Mouse (Mus musculus) adipocyte (in vitro differentiated cells): Measurements from ENCODE around the gene Msantd3.

ENCODE experiments used
- DNase-seq: peaks from one replicate; pipeline ENCODE4 v3.0.0-alpha.2; 2016; ENCODE audit warnings: low spot score

The Msantd3 gene

DNA sequence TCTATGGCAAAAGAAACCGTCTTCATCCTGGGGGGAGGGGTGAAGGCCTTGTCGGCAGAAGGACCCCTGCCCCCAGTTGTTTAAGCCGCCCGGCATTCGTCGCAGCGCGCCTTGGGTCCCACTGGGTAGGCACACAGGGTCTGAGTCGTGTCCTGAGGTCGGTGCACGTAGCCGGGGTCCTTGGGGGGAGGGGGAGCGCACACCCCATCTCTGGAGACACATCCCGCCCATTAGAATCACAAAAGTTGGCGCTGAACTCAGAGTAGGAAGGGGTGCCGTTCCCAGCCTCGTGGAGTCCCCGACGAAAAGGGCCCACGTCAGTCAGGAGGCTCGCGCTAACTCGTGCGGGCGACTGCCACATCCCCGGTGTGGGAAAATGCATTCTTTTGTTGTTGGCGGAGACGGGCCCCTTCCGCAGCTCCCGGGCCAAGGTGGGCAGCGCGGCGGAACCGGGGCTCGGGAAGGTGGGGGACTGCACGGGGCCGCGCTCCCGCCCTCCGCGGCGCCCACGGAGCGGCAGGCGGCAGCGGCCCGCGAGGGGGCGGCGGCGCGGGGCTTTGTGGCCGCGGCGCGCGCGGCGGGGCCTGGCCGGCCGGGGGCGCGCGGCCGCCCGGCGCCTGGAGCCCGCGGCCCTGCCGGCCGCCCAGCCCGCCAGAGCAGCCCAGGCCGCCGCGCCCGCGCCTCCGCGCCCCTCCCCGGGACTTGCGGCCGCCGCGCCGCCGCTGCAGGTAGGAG, at the start of gene Msantd3:
Gene Msantd3, plus strand, starts transcription at position 95 of the 735 bp plus-strand sequence.
- peak; percentile 38 for DNase-seq

DNA sequence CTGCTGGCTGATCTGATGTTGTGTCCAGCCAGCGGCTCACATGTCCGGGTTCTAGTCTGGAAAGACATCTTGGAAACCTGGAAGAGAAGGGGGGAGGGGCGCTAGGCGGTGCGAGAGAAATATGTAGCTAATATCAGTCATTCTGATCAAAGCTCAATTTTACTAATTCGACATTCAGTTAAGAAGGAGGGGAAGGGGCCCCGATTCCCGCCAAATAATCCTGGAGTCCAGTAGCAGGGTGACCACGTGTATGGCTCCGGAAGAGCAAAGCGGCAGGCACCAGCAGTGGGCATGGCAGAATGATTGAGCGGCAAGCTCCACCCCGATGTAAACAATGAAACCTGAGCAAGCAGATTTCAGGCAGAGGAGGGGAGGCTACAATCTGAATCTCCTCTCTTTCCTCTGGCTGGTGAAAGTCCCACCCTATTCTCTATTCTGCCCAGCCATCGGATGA, 48.4 kb upstream of the Msantd3 start:
- DNase-seq = no peak

DNA sequence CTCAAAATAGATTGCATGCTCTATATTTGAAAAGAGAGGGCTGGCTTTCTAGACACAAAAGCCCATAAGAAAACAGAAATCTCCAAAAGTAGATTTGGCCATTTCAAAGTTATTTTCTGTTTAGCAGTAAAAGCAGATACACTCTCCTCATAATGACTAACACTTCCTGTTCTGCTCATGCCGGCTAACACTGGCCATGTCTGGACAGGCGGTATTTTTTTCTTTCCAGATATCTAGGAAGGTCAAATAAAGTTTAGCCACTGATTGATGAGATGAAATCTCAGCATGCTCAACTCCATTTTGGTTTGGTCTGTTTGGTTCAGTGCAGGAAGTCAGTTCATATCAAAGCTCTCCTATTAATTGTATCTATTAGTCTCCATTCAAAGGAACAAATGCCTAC, 47.2 kb upstream of the Msantd3 start:
- no peak for DNase-seq

DNA sequence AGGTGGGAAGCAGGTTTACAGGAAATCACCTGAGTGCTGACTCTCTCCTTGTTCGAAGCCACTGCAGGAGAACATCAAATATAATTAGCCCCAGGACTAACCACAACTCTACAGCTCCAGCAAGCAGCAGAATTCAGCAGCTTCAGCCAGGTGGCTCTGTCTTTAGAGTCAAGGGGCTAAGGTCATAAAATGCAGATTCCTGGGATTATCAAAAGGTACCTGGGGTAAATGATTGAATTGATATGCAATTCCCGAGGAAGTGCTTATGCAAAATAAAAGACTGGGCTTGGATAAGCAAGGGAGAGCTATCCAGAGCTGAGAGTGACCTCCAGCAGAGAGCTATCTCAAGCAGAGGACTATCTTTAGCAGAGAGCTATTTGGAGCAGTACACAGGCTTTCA, 28.9 kb upstream of the Msantd3 start:
- DNase-seq = no peak

DNA sequence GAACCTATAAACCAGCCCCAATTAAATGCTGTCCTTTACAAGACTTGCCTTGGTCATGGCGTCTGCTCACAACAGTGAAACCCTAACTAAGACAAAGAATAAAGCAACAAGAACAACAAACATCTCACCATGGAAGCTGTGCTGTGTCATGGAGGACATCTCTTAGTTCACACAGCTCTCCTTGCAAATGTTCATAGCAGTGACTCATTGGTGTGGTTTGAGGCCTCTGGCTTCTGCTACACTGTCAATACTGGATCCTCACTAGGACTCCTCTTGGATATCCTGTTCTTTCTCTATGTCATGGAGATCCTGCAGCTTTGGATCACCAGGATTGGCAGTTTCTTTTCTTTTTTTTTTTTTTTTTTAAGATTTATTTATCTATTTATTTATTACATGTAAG, 10.2 kb upstream of the Msantd3 start:
- no peak for DNase-seq

DNA sequence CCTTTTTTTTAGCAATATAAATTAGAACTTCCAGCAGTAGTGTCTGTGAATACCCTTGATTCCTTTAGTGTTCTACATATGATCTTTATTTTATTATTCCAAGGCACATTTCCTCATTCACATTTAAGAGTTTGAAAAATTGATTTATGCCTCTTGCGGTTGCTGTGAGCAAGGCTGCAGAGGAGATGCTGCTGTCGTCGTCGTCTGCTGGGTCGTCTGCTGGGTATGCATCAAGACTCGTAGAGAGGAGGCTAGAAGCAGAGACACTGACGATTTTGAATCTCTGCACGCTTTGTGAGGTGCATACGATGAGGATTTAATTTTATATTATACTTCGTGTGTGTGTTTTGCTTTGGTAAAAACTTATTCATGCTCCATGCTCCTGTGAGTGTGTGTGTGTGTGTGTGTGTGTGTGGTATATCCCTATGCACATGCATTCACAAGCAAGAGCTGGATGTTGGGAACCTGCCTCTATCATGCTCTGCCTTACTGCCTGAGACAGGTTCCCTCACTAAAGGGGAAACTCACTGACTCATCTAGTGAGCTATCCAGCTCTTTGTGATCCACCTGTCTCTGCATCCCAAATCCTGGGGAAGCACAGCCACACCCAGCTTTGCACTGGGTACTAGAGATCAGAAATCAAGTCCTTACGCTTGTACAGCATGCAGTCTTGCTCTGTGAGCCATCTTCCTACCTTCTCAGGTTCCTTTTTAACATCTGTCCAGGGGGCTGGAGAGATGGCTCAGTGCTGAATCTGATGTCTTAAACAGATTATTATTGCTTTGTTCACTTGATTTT, 7.7 kb upstream of the Msantd3 start:
- DNase-seq = no peak

DNA sequence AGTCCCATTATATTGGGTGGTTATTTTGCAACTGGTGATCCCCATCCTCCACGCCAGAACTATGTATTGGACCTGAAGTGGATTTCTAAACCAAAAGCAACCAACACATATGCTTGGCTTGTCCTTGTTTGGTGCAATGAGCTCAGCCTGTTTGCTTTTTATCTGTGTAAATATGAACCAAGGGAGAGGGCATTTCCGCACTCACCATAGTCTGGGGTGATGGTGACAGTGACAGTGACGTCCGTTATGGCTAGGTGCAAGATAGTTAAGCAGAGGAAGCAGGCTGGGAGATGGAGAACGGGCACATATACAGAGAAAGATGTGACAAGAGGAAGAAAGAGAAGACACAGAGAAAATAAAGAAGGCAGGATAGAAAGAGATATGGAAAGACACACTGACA, 3.5 kb upstream of the Msantd3 start:
- no peak for DNase-seq

DNA sequence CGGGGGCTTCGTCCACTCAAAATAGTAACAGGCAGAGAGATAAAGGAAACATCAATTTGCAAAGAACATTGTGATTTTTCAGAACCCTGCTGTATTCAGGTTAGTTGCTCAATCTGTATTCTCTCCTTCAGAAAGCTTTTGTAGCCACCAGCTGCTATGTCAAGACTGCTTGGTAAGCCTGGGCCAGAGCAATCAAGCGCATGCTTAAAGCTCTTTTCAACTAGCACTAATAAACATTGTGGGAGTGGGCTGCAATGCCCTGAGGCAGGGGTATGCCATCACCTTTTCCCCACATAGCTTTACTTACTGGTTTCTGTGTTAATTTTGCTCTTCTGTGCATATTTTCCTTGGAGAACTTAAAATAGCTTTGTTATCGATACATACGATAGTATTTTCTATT, 2.7 kb upstream of the Msantd3 start:
- DNase-seq = no peak

DNA sequence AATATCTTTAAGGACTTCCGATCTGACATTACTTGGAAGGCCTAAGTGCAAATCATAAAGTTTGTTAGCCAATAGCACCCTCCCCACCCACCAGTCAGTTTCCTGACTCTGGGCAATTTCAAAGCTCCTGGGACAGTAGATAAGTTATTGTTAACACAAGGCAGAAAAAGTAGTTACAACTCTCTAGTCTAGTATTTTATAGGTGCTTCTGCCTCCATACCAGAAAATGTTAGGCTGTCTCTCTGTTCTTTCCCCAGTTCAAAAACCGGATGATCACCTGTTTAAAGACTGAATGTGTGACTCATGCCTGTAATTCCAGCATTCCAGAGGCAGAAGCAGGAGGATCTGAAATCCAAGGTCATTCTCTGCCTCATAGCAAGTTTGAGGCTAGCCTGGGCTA, 1.2 kb upstream of the Msantd3 start:
- no peak for DNase-seq

DNA sequence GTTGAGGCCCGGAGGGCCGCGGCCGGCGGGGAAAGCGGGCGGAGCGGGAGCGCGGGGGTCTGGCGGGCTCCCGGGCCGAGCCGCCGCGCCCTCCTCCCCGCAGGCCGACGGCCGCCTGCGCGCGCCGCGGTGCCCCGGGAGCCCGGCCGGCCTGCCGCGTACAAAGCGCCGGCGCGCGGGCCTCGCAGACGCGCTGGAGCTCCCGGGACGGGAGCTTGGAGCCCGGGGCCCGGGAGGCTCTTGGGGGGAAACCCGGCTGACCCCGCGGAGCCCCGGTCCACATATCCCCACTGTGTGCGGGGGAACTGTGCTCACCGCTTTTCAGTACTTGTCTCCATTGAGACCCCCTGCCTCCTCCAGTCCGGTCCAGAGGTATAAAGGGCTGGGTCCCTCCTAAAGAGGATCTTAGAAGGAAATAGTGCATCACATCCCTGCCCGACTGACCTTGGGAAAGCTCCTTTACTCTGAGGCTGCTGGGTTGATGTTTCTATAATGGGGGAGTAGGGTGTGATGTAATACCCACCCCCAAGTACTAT, 909 bp downstream of the Msantd3 start:
- peak; percentile 44 for DNase-seq

DNA sequence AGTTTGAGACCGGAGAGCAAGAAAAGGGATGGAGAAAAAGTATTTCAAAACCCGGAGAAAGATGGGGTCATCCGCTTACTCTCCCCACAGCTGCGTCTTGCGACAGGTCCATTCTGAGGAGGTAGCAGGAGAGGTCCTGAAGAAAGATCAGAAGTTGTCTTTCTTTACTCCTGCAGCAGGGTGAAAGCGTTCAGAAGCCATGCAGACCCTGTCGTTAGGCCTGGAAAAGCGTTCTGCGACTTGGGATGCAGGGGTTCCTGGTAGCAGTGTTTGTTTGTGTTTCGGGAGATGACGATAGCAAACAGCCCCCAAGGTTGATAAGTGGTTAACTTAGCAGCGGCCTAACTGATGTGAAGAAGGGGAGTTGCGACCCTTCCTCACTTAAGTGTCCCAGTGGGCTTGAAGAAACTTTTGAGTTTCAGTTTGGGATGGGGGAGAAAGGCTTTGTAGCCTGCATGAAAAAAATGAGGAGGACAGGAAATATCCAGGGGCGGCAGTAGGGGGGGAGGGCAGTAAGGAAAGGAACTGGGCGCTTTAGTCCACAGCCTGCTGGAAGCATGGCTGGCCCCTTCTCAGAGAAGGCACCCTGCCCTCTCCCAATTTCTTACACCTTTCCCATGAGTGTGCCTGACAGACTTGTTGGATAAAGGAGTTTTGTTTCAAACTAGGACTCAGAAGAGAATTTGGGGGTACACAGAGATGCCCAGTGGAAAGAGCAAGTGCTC, 2.0 kb downstream of the Msantd3 start:
- DNase-seq = peak; percentile 18

DNA sequence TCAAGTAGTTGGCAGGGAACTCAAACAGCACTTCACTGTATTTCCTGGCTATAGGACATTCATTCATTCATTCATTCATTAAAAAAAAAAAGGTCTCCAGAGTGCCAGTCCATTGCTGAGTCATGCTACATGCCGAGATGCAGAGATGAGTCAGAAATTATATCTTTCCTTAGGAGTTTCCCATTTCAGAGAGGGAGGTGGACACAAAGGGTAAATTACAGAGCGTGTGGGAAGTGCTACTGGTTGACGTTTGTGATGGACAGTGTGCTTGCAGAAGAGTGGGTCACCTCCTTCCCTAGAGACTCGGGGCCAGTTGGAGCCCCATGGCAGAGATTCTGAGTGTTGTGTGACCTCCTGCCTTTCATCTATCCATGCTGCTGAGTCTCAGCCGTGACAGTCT, 2.6 kb downstream of the Msantd3 start:
- DNase-seq = peak; percentile 22

DNA sequence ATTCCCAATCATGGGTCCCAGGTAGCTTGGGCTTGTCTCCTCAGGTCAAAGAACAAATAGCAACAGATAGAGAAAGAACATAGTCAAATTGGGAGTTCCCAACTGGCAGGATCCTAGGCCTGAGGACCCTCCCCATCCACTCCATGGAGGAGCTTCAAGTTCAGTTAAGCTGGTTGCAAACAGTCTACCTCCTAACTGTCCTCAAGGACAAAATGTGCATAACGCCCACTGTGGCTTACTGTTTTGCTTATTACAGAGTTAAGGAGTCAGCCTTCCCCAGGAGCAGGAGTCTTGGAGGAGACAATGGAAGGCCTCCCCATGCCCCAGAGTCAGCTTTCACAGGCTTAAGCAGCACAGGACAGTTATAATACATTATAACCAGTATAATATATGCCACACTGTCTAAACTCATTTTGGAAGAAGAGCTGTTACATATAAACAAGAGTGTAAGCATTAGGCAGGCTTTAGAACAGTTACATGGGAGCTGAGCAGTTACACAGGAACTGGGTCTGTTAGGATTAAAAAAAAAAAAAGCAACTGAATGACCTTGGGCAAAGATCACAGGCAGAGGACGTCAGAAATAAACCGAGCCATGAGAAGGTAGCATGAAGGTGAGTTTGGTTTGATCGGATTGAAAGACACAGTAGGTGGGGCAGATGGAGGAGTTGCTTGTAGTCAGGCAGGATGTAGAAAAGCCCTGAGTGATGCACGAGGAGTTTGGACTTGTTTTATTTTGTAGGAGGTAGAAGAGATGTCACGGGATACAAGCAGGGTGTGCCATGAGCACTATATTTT, 3.5 kb downstream of the Msantd3 start:
- no peak for DNase-seq

DNA sequence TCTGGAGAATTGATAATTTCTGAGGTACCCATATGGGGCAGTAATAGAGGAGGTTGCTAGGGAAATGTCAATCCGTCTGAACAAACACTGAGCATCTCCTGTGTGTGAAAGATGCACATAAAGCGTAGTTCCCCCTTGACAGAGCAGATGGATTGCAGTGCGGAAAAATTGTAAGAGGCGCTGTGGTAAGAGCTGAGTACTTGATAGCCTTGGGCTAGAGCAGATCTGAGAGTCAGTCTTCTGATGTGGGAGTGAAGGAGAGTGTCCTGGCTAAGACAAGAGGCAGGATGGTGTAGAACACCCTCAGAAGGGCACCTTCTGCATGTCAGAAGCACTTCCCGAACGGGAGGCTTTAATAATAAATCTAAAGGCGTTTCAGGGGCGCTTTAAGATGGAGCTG, 4.4 kb downstream of the Msantd3 start:
- DNase-seq = no peak

DNA sequence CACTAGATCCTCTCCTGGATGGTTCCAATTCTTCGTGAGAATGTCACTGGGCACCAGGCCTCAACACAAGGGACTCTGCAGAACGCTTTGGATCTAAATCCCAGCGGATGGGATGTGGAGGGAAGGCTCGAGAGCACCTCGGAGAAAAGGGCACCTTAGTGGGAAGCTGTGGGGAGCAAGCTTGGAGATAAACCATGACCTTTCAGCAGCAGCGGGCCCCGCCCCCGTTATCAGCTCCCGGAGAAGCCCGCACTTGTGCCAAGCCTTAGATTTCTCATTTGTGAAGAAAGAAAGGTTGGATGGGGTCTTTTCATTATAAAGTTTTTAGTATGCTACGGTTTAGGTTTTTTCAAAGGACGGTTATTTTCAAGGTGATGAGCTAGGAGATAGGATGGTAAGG, 6.2 kb downstream of the Msantd3 start:
- DNase-seq = no peak

DNA sequence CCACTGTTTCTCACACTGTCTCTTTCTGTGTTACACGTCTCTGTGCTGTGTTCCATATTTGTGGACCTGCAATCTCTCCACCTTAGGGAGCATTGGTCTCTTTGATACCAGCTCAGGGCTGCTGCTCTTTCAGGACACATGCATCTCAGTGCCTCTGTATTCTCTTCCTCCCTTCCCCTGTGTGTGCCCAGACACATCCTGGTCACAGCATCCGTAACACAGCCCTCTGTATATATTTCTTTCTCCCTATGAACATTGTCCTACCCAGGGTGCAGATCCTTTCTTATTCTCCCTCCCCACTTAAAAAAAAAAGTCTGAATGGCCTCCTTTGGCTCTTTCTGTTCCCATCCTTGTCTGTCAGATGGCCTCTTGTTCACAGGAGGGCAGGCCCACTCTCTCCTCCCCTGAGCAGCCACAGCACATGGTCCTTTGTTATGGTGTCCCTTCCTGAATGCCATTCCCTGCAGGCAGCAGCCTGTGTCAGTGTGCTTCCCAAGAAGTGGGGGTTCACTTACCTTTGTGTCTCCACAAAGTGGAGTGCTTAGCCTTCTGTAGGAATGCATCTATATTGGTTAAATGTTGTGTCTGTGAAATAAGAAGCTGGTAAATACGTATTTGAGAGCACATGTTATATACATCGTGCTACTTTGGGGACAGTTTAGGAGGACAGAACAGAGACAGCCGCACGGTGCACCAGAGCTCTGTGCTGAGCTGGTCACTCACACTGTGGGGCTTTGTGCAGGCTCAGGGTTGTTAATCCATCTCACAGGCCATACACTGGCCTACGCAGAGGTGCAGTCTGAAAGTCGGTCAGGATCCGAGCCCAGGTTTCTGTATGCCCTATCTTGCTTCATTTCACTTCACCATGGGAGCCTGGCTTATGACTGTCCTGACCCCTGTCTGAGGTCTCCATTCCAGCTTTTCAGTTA, 7.1 kb downstream of the Msantd3 start:
- no peak for DNase-seq

DNA sequence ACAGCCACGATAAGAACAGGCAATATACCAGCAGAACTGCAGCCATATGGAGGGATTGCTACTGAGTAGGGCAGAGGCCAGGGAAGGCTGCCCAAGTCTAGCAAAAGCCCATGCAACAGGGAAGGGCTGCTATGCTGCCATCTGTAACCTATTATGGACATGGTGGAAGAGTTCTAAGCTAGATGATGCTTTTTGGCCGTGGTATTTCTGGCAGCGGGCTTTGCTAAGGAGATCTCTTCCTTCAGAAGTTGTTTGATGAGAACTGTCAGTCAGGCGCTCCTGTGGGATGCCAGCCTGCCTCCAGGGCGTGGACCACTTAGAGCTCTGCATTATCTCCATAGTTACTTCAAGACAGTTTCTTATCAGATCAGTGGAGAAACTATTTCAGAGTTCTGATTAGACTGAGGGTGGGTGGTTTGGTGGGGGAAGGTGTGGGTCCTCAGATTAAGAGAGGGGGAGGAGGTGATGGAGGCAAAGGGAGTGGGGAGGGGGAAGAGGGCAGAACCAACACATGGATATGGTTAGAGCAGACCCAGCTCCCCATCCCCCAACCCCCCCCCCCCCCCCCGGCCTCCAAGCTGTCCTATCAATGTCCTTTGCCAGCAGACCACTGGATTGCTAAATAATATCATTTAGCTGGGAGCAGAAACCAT, 8.8 kb downstream of the Msantd3 start:
- peak; percentile 58 for DNase-seq

DNA sequence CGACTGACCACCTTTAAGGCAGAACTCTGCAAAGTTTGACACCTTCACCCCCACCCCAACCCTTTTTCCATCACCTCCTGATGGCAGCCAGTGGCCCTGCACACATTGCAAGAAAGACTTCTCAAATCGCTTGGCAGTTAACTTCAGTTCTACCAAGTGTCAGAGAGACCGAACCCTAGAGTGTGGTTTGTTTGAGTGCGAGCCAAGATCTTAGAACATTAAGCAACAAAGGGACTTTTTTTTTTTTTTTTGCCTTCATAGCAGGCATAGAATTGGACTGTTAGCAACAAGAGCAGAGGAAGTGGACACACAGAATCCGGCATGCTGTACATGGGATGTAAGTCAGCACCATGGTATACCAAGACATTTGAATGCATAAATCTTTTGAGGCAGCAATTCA, 9.9 kb downstream of the Msantd3 start:
- DNase-seq = peak; percentile 77

DNA sequence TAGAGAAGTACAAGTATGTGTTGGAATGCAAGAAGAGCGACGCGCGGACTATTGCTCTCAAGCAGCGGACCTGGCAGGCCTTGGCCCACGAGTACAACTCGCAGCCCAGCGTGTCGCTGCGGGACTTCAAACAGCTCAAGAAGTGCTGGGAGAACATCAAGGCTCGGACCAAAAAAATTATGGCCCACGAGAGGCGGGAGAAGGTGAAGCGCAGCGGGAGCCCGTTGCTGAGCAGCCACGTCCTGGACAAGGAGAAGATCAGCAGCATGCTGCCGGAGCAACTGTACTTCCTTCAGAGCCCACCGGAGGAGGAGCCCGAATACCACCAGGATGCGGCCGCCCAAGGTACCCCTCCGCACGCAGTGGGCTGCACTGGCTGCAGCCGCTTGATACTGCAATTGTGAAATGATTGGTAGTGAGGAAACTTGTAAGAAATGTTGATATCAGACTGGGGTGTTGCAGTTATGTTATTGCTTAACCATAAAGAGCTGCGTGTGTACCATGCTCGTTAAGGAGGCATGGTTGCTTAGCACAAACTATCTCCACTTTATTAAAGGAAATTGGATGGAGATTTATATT, 12.8 kb downstream of the Msantd3 start:
- DNase-seq = no peak

DNA sequence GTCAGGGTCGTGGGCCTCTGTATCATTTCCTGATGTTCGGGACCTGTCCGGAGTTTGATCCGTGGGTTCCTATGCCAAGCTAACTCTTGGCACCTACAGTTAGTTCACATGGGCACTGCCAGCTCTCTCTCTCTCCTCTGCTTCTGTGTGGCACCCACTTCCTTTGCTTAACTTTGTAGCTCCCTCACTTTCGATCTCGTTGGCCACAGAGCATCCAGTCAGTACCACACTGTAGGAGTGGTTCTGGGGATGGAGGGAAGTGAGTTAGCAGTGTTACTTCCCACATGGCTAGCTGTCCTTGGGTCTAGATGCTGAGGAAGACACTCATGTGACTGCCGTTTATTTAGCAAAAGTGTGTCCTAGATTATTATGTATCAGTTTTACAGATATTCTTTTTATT, 14.4 kb downstream of the Msantd3 start:
- no peak for DNase-seq
